8 mouse cellular contexts compared by ENCODE assay signal in genomic region chr10:81605974-81606751, GRCm38 (mm10). TPM values are rescaled to one million over a fixed set of nuclear protein-coding genes. Genes with fewer than 3 reads are reported as not detected.
DNase-seq lines count a peak whose midpoint lies in the region; ATAC-seq and TF ChIP-seq lines count a peak whose summit lies in the region.

BC025920 (plus strand) TSS chr10:81606270.

- no peaks in the 10 kb centered on the region for H3K79me2 ChIP-seq in CH12.LX (replicated peaks; ENCODE audit: control insufficient read depth, extremely low read depth, insufficient read depth, poor library complexity, severe bottlenecking)

- DNase-seq in CH12.LX (ENCODE audit: extremely low read depth): peak; percentile 99
- peak; percentile 97 for DNase-seq in c-Kit-positive CD71-positive TER-119-negative erythroid progenitor cells, embryonic 14.5 days (ENCODE audit: low read depth)
- DNase-seq in forebrain, embryonic 11.5 days (ENCODE audit: low spot score): peak; percentile 95
- peak; percentile 96 to 98 for DNase-seq in kidney, postnatal 36 days
- DNase-seq in telencephalon, adult 2 months (ENCODE audit: low read depth, low spot score): peak; percentile 99

- TF ChIP-seq CTCF in CH12.LX (conservative IDR thresholded peaks at IDR 0.05 in 1 of 2, IDR thresholded peaks at IDR 0.05 in 1 of 2; ENCODE audit: low read depth in 2 of 2, low read length in 2 of 2): no peak

- dilution Hi-C loops in CH12.LX (cut with MboI; ENCODE audit: extremely low pct_ligation_motif_present, extremely low pct_unique_long_range_greater_than_20kb, low sequenced_read_pairs): no loop called here

- peaks cover 11% of the 10 kb centered on the region for H3K27me3 ChIP-seq in CH12.LX (replicated peaks)
- H3K27me3 ChIP-seq in forebrain, embryonic 11.5 days (ENCODE audit: control insufficient read depth, insufficient read depth, low read length): peaks cover 12% of the 10 kb centered on the region
- H3K27me3 ChIP-seq in heart, embryonic 16.5 days (ENCODE audit: control insufficient read depth, insufficient read depth, low read length): no peaks in the 10 kb centered on the region
- no peaks in the 10 kb centered on the region for H3K27me3 ChIP-seq in liver, embryonic 15.5 days
- H3K27me3 ChIP-seq in neural tube, embryonic 12.5 days (replicated peaks): peaks cover 7% of the 10 kb centered on the region; the same call in 1 of the 2 replicates

- H3K4me1 ChIP-seq in CH12.LX (ENCODE audit: control insufficient read depth in 1 of 2, insufficient read depth in 2 of 2): peaks cover 13 to 27% of the 10 kb centered on the region in 2 experiments
- 0 out of 2 replicates have a peak, but pooled peaks cover 3% of the 10 kb centered on the region for H3K4me1 ChIP-seq in forebrain, embryonic 11.5 days (replicated peaks; ENCODE audit: control insufficient read depth, insufficient read depth, low read length)
- peaks cover 24% of the 10 kb centered on the region for H3K4me1 ChIP-seq in heart, embryonic 16.5 days (ENCODE audit: control insufficient read depth, insufficient read depth, low read length)
- peaks cover 44% of the 10 kb centered on the region for H3K4me1 ChIP-seq in liver, embryonic 15.5 days (replicated peaks)
- peaks cover 27% of the 10 kb centered on the region for H3K4me1 ChIP-seq in neural tube, embryonic 12.5 days

- H3K4me3 ChIP-seq in CH12.LX (replicated peaks in 1 of 3; ENCODE audit: low read depth in 2 of 3, low read length in 2 of 3, poor library complexity in 1 of 3): peak within 1 kb of the TSS; percentile 68 to 86 (median 70)
- peak within 1 kb of the TSS; percentile 38 for H3K4me3 ChIP-seq in forebrain, embryonic 11.5 days (ENCODE audit: low read depth, low read length)
- H3K4me3 ChIP-seq in heart, embryonic 16.5 days (ENCODE audit: low read length): peak within 1 kb of the TSS; percentile 59
- H3K4me3 ChIP-seq in liver, embryonic 15.5 days (replicated peaks): peak within 1 kb of the TSS; percentile 69
- H3K4me3 ChIP-seq in neural tube, embryonic 12.5 days: peak within 1 kb of the TSS; percentile 47

- peak within 1 kb of the TSS; percentile 65 for H3K27ac ChIP-seq in CH12.LX (ENCODE audit: insufficient read depth, low read depth)
- H3K27ac ChIP-seq in forebrain, embryonic 11.5 days (ENCODE audit: low read depth, low read length): peak within 1 kb of the TSS; percentile 70
- H3K27ac ChIP-seq in heart, embryonic 16.5 days (ENCODE audit: low read length): peak within 1 kb of the TSS; percentile 93
- peak within 1 kb of the TSS; percentile 96 for H3K27ac ChIP-seq in liver, embryonic 15.5 days (replicated peaks)
- peak within 1 kb of the TSS; percentile 71 for H3K27ac ChIP-seq in neural tube, embryonic 12.5 days

- peak; percentile 87 for ATAC-seq in forebrain, embryonic 11.5 days (replicated peaks; ENCODE audit: low FRiP score)
- ATAC-seq in heart, embryonic 16.5 days (replicated peaks; ENCODE audit: extremely low read depth, insufficient read depth, low FRiP score): peak; percentile 89
- ATAC-seq in liver, embryonic 15.5 days (ENCODE audit: insufficient read depth): peak; percentile 89
- ATAC-seq in neural tube, embryonic 12.5 days (ENCODE audit: low FRiP score, low read depth): peak; percentile 90

- in situ Hi-C loops in CH12.LX (cut with MboI; ENCODE audit: low pct_ligation_motif_present, low pct_unique_long_range_greater_than_20kb, low sequenced_read_pairs): loop anchor here (10.0 kb wide), 1 partner anchor 111 kb away; the partner anchor contains the start of gene Ncln

- WGBS in forebrain, embryonic 11.5 days: under 1% methylated on average over 39 of the region's 39 CpGs
- WGBS in heart, embryonic 16.5 days: 1% methylated on average over 39 of the region's 39 CpGs
- under 1% methylated on average over 39 of the region's 39 CpGs for WGBS in liver, embryonic 15.5 days (ENCODE audit: insufficient replicate concordance)
- under 1% methylated on average over 39 of the region's 39 CpGs for WGBS in neural tube, embryonic 12.5 days

- H3K4me2 ChIP-seq in CH12.LX (ENCODE audit: insufficient read depth, low read depth, poor library complexity, severe bottlenecking): peak within 1 kb of the TSS; percentile 91
- peak within 1 kb of the TSS; percentile 57 for H3K4me2 ChIP-seq in forebrain, embryonic 11.5 days (ENCODE audit: low read depth, low read length, severe bottlenecking)
- H3K4me2 ChIP-seq in heart, embryonic 16.5 days (ENCODE audit: low read depth, low read length): peak within 1 kb of the TSS; percentile 83
- peak within 1 kb of the TSS; percentile 85 for H3K4me2 ChIP-seq in liver, embryonic 15.5 days
- peak within 1 kb of the TSS; percentile 67 for H3K4me2 ChIP-seq in neural tube, embryonic 12.5 days (replicated peaks)

- H3K9me3 ChIP-seq in CH12.LX (replicated peaks; ENCODE audit: low read length): no peaks in the 10 kb centered on the region
- H3K9me3 ChIP-seq in forebrain, embryonic 11.5 days (ENCODE audit: control insufficient read depth, low read length): no peaks in the 10 kb centered on the region
- peaks cover 8% of the 10 kb centered on the region for H3K9me3 ChIP-seq in heart, embryonic 16.5 days (replicated peaks; ENCODE audit: control insufficient read depth, low read length)
- no peaks in the 10 kb centered on the region for H3K9me3 ChIP-seq in liver, embryonic 15.5 days (replicated peaks)
- no peaks in the 10 kb centered on the region for H3K9me3 ChIP-seq in neural tube, embryonic 12.5 days

- TF ChIP-seq POLR2A in CH12.LX (IDR thresholded peaks at IDR 0.05; ENCODE audit: low read depth, low read length): peak; percentile 79

- TF ChIP-seq EP300 in CH12.LX (IDR thresholded peaks at IDR 0.05; ENCODE audit: low read length): no peak

- H3K9ac ChIP-seq in CH12.LX (ENCODE audit: insufficient read depth, low read depth): peak within 1 kb of the TSS; percentile 62
- peak within 1 kb of the TSS; percentile 51 for H3K9ac ChIP-seq in forebrain, embryonic 11.5 days (ENCODE audit: low read length)
- H3K9ac ChIP-seq in heart, embryonic 16.5 days (ENCODE audit: low read length): peak within 1 kb of the TSS; percentile 69
- peak within 1 kb of the TSS; percentile 59 for H3K9ac ChIP-seq in liver, embryonic 15.5 days
- peak within 1 kb of the TSS; percentile 55 for H3K9ac ChIP-seq in neural tube, embryonic 12.5 days

- H3K36me3 ChIP-seq in CH12.LX (replicated peaks in 1 of 2; ENCODE audit: control insufficient read depth in 1 of 2, insufficient read depth in 1 of 2, low read length in 1 of 2): peaks cover 6 to 27% of the 10 kb centered on the region in 2 experiments
- no peaks in the 10 kb centered on the region for H3K36me3 ChIP-seq in forebrain, embryonic 11.5 days (ENCODE audit: control insufficient read depth, insufficient read depth, low read length)
- H3K36me3 ChIP-seq in heart, embryonic 16.5 days (ENCODE audit: control insufficient read depth, insufficient read depth): peaks cover 4% of the 10 kb centered on the region; the same call in 1 of the 2 replicates
- no peaks in the 10 kb centered on the region for H3K36me3 ChIP-seq in liver, embryonic 15.5 days (replicated peaks)
- H3K36me3 ChIP-seq in neural tube, embryonic 12.5 days: peaks cover 3% of the 10 kb centered on the region; the same call in 1 of the 2 replicates

- TF ChIP-seq RAD21 in CH12.LX (IDR thresholded peaks at IDR 0.05; ENCODE audit: low read depth, low read length): no peak

TF ChIP-seq in CH12.LX, 34 proteins besides CTCF, POLR2A, EP300 and RAD21:
- TF ChIP-seq ETS1 (conservative IDR thresholded peaks at IDR 0.05; ENCODE audit: low read depth, low read length): no peak
- peak; percentile 77 for TF ChIP-seq NELFE (IDR thresholded peaks at IDR 0.05; ENCODE audit: low read depth, low read length)
- no peak for TF ChIP-seq MAFK (IDR thresholded peaks at IDR 0.05; ENCODE audit: insufficient replicate concordance, low read length)
- TF ChIP-seq ZNF384 (IDR thresholded peaks at IDR 0.05; ENCODE audit: low read depth, low read length): peak; percentile 73
- TF ChIP-seq MEF2A (IDR thresholded peaks at IDR 0.05; ENCODE audit: borderline replicate concordance, low read depth, low read length): no peak
- peak; percentile 90 for TF ChIP-seq TBP (conservative IDR thresholded peaks at IDR 0.05; ENCODE audit: low read depth, low read length)
- TF ChIP-seq IRF4 (IDR thresholded peaks at IDR 0.05; ENCODE audit: low read depth, low read length): no peak; the same call in 1 of the 2 replicates
- peak; percentile 91 for TF ChIP-seq MXI1 (IDR thresholded peaks at IDR 0.05; ENCODE audit: low read depth, low read length)
- TF ChIP-seq CHD1 (IDR thresholded peaks at IDR 0.05; ENCODE audit: low read depth, low read length): no peak
- peak; percentile 78 for TF ChIP-seq CHD2 (IDR thresholded peaks at IDR 0.05; ENCODE audit: low read length)
- peak; percentile 82 for TF ChIP-seq BHLHE40 (IDR thresholded peaks at IDR 0.05; ENCODE audit: low read depth, low read length)
- peak; percentile 72; the same call in 1 of the 2 replicates for TF ChIP-seq KAT2A (IDR thresholded peaks at IDR 0.05; ENCODE audit: insufficient replicate concordance, low read length)
- TF ChIP-seq SIN3A (IDR thresholded peaks at IDR 0.05; ENCODE audit: low read length): peak; percentile 83
- TF ChIP-seq MAX (IDR thresholded peaks at IDR 0.05; ENCODE audit: low read length): peak; percentile 95
- TF ChIP-seq RCOR1 (conservative IDR thresholded peaks at IDR 0.05; ENCODE audit: low read depth, low read length): no peak
- no peak for TF ChIP-seq MAZ (IDR thresholded peaks at IDR 0.05; ENCODE audit: low read depth, low read length)
- TF ChIP-seq ELF1 (IDR thresholded peaks at IDR 0.05; ENCODE audit: low read depth, low read length): peak; percentile 98
- peak; percentile 90 for TF ChIP-seq HCFC1 (IDR thresholded peaks at IDR 0.05; ENCODE audit: low read depth, low read length)
- TF ChIP-seq MYC (IDR thresholded peaks at IDR 0.05; ENCODE audit: low read depth, low read length): peak; percentile 91
- no peak for TF ChIP-seq ZC3H11A (IDR thresholded peaks at IDR 0.05; ENCODE audit: low read depth, low read length)
- no peak for TF ChIP-seq PAX5 (IDR thresholded peaks at IDR 0.05; ENCODE audit: low read length)
- no peak for TF ChIP-seq E2F4 (IDR thresholded peaks at IDR 0.05; ENCODE audit: insufficient replicate concordance, low read depth, low read length)
- TF ChIP-seq TCF12 (IDR thresholded peaks at IDR 0.05; ENCODE audit: low read depth, low read length): peak; percentile 46; the same call in 1 of the 2 replicates

RNA-seq across cellular contexts. Expression of gene BC025920, which starts in this region (rescaled TPM):
- 1.5 and 2.3 TPM in 2 replicates for total RNA-seq in CH12.LX (2012; rRNA removed)
- 1.4 and 1.7 TPM in 2 replicates for total RNA-seq in CH12.LX (2014; rRNA removed)
- polyA plus RNA-seq in CH12.LX (2012; ENCODE audit: insufficient read length, low read depth): 1.6 and 2.3 TPM in 2 replicates
- 1.6 and 2.1 TPM in 2 replicates for polyA plus RNA-seq in forebrain, embryonic 11.5 days (2014; fragmentation: Nextera tagmentation; extraction: Ambion mirVana)
- 1.2 TPM in 2 replicates for polyA plus RNA-seq in heart, embryonic 16.5 days (2015; fragmentation: Nextera tagmentation; extraction: Ambion mirVana)
- polyA plus RNA-seq in liver, embryonic 15.5 days (2015; fragmentation: Nextera tagmentation; extraction: Ambion mirVana): 0.23 and 0.24 TPM in 2 replicates
- 1.4 and 2.3 TPM in 2 replicates for polyA plus RNA-seq in neural tube, embryonic 12.5 days (2016; fragmentation: Nextera tagmentation; extraction: Ambion mirVana)

Comparison
In these comparisons a context has a peak if more than half of its experiments do, and no peak if none do; other contexts are left out.
1. Peak in every context shown above with its lines: DNase-seq, ATAC-seq, H3K4me3 ChIP-seq and H3K27ac ChIP-seq.
2. Peak in ATAC-seq, H3K4me3 ChIP-seq, H3K27ac ChIP-seq, H3K9ac ChIP-seq and H3K4me2 ChIP-seq in liver, embryonic 15.5 days; RNA of the gene not detected or under 1 TPM.